Mouse (Mus musculus): ENCODE measurements at regions not wholly inside any gene's neighbourhood (a gene's known extent, or its start where the extent isn't known, plus 50 kb on each side); places are given as distances from the start of the nearest gene placed in this dataset.

- H3K27me3 ChIP-seq (replicated peaks) = peaks cover 44% of the 10 kb centered on the region
- no peak for DNase-seq (ENCODE audit: extremely low read depth)
- in situ Hi-C loops (cut with MboI; ENCODE audit: low pct_ligation_motif_present, low pct_unique_long_range_greater_than_20kb, low sequenced_read_pairs) = no loop called here
- no peak overlapping the region for H3K27ac ChIP-seq (ENCODE audit: insufficient read depth, low read depth)
- TF ChIP-seq CHD1 (IDR thresholded peaks at IDR 0.05; ENCODE audit: low read depth, low read length) = no peak
- TF ChIP-seq NELFE (IDR thresholded peaks at IDR 0.05; ENCODE audit: low read depth, low read length) = no peak
- no peak for TF ChIP-seq MAX (IDR thresholded peaks at IDR 0.05; ENCODE audit: low read length)
- no peak for TF ChIP-seq UBTF (IDR thresholded peaks at IDR 0.05; ENCODE audit: low read depth, low read length)
- TF ChIP-seq JUN (IDR thresholded peaks at IDR 0.05; ENCODE audit: insufficient read depth, low read depth, low read length) = no peak
- TF ChIP-seq USF2 (conservative IDR thresholded peaks at IDR 0.05; ENCODE audit: low read depth, low read length) = no peak
- no peak for TF ChIP-seq RAD21 (IDR thresholded peaks at IDR 0.05; ENCODE audit: low read depth, low read length)
- no peak for TF ChIP-seq NRF1 (IDR thresholded peaks at IDR 0.05; ENCODE audit: low read depth, low read length)
- TF ChIP-seq IRF4 (IDR thresholded peaks at IDR 0.05; ENCODE audit: low read depth, low read length) = no peak
- H3K9ac ChIP-seq (ENCODE audit: insufficient read depth, low read depth) = no peak overlapping the region
- dilution Hi-C loops (cut with MboI; ENCODE audit: extremely low pct_ligation_motif_present, extremely low pct_unique_long_range_greater_than_20kb, low sequenced_read_pairs) = no loop called here
- H3K4me1 ChIP-seq (ENCODE audit: control insufficient read depth in 1 of 2, insufficient read depth in 2 of 2) = peaks cover 0 to 6% of the 10 kb centered on the region in 2 experiments; a peak in 2 of 4 replicates
- no peaks in the 10 kb centered on the region for H3K9me3 ChIP-seq (replicated peaks; ENCODE audit: low read length)
- H3K4me2 ChIP-seq (ENCODE audit: insufficient read depth, low read depth, poor library complexity, severe bottlenecking) = no peak overlapping the region
- H3K36me3 ChIP-seq (replicated peaks in 1 of 2; ENCODE audit: control insufficient read depth in 1 of 2, insufficient read depth in 1 of 2, low read length in 1 of 2) = no peaks in the 10 kb centered on the region
- no peak overlapping the region for H3K4me3 ChIP-seq (replicated peaks in 1 of 3; ENCODE audit: low read depth in 2 of 3, low read length in 2 of 3, poor library complexity in 1 of 3)
- H3K79me2 ChIP-seq (replicated peaks; ENCODE audit: control insufficient read depth, extremely low read depth, insufficient read depth, poor library complexity, severe bottlenecking) = no peaks in the 10 kb centered on the region
Observed at GRCm38 (mm10) chr7:129775189-129775588, 183.5 kb downstream of the Wdr11 start.

- Histone ChIP-seq H3K36me3 (replicated peaks in 1 of 2; ENCODE audit: control insufficient read depth in 1 of 2, insufficient read depth in 1 of 2, low read length in 1 of 2) (no peaks in the 10 kb centered on the region), H3K9me3 (replicated peaks; ENCODE audit: low read length) (no peaks in the 10 kb centered on the region), H3K79me2 (replicated peaks; ENCODE audit: control insufficient read depth, extremely low read depth, insufficient read depth, poor library complexity, severe bottlenecking) (no peaks in the 10 kb centered on the region), H3K4me2 (ENCODE audit: insufficient read depth, low read depth, poor library complexity, severe bottlenecking) (no peak overlapping the region), H3K4me1 (ENCODE audit: control insufficient read depth in 1 of 2, insufficient read depth in 2 of 2) (no peaks in the 10 kb centered on the region), H3K27ac (ENCODE audit: insufficient read depth, low read depth) (no peak overlapping the region), H3K9ac (ENCODE audit: insufficient read depth, low read depth) (no peak overlapping the region), H3K27me3 (replicated peaks) (peaks cover 71% of the 10 kb centered on the region), H3K4me3 (replicated peaks in 1 of 3; ENCODE audit: low read depth in 2 of 3, low read length in 2 of 3, poor library complexity in 1 of 3) (no peak overlapping the region)
- dilution Hi-C loops (cut with MboI; ENCODE audit: extremely low pct_ligation_motif_present, extremely low pct_unique_long_range_greater_than_20kb, low sequenced_read_pairs) = no loop called here
- in situ Hi-C loops (cut with MboI; ENCODE audit: low pct_ligation_motif_present, low pct_unique_long_range_greater_than_20kb, low sequenced_read_pairs) = no loop called here
- DNase-seq (ENCODE audit: extremely low read depth) = no peak
- TF ChIP-seq CTCF (conservative IDR thresholded peaks at IDR 0.05 in 1 of 2, IDR thresholded peaks at IDR 0.05 in 1 of 2; ENCODE audit: low read depth in 2 of 2, low read length in 2 of 2) (no peak), KAT2A (IDR thresholded peaks at IDR 0.05; ENCODE audit: insufficient replicate concordance, low read length) (no peak), EP300 (IDR thresholded peaks at IDR 0.05; ENCODE audit: low read length) (no peak), JUN (IDR thresholded peaks at IDR 0.05; ENCODE audit: insufficient read depth, low read depth, low read length) (no peak), ZC3H11A (IDR thresholded peaks at IDR 0.05; ENCODE audit: low read depth, low read length) (no peak), BHLHE40 (IDR thresholded peaks at IDR 0.05; ENCODE audit: low read depth, low read length) (no peak), MAFK (IDR thresholded peaks at IDR 0.05; ENCODE audit: insufficient replicate concordance, low read length) (no peak), IRF4 (IDR thresholded peaks at IDR 0.05; ENCODE audit: low read depth, low read length) (no peak), MYC (IDR thresholded peaks at IDR 0.05; ENCODE audit: low read depth, low read length) (no peak), CHD2 (IDR thresholded peaks at IDR 0.05; ENCODE audit: low read length) (no peak), NRF1 (IDR thresholded peaks at IDR 0.05; ENCODE audit: low read depth, low read length) (no peak), POLR2A (IDR thresholded peaks at IDR 0.05; ENCODE audit: low read depth, low read length) (no peak), ETS1 (conservative IDR thresholded peaks at IDR 0.05; ENCODE audit: low read depth, low read length) (no peak), HCFC1 (IDR thresholded peaks at IDR 0.05; ENCODE audit: low read depth, low read length) (no peak)
Observed at GRCm38 (mm10) chr7:129778842-129779421, 187.3 kb downstream of the Wdr11 start.

All from CH12.LX (cell line).